Mouse (Mus musculus): ENCODE data around the gene Samhd1.

GRCm38 (mm10) chr2:157145173-157145572, 10.1 kb upstream of the Samhd1 start:
- TF ChIP-seq EP300 (IDR thresholded peaks at IDR 0.05; ENCODE audit: insufficient read depth, low read depth, low read length) = no peak
- no peak for TF ChIP-seq POLR2A (IDR thresholded peaks at IDR 0.05; ENCODE audit: insufficient read depth, low read length)
- TF ChIP-seq CTCF (IDR thresholded peaks at IDR 0.05; ENCODE audit: low read depth, low read length) = no peak
